10 mouse cellular contexts compared by ENCODE assay signal in genomic region chr3:88162259-88162658, GRCm38 (mm10). TPM values are rescaled to one million over a fixed set of nuclear protein-coding genes. Genes with fewer than 3 reads are reported as not detected.
DNase-seq lines count a peak whose midpoint lies in the region; ATAC-seq lines count a peak whose summit lies in the region.
"Had no signal": no experiment of that assay in that cellular context is flagged by ENCODE, and none has a peak within 500 bp of the region (broad histone marks: within the 10 kb centered on the region; RNA-seq: fewer than 3 reads in every experiment).

No protein-coding gene starts in this region.

- no peaks in the 10 kb centered on the region for H3K27me3 ChIP-seq in midbrain, embryonic 15.5 days (replicated peaks)
- H3K27me3 ChIP-seq: midbrain, embryonic 13.5 days had no signal

- H3K4me3 ChIP-seq in midbrain, embryonic 15.5 days: no peak overlapping the region
- H3K4me3 ChIP-seq: midbrain, embryonic 13.5 days had no signal

- no peaks in the 10 kb centered on the region for H3K9me3 ChIP-seq in midbrain, embryonic 15.5 days
- H3K9me3 ChIP-seq: midbrain, embryonic 13.5 days had no signal

- no peak overlapping the region for H3K4me2 ChIP-seq in midbrain, embryonic 15.5 days
- H3K4me2 ChIP-seq: midbrain, embryonic 13.5 days had no signal

- no peak overlapping the region for H3K9ac ChIP-seq in midbrain, embryonic 15.5 days
- H3K9ac ChIP-seq: midbrain, embryonic 13.5 days had no signal

- no peak for ATAC-seq in midbrain, embryonic 15.5 days (replicated peaks)
- ATAC-seq in CD4-positive, CD25-positive, alpha-beta regulatory T cell, adult 4 months: no peak
- ATAC-seq: midbrain, embryonic 13.5 days had no signal

- DNase-seq in frontal cortex, postnatal 36 days (ENCODE audit: low spot score in 2 of 2): peak; percentile 60 to 70
- DNase-seq in frontal cortex, postnatal 25 days (ENCODE audit: low spot score in 2 of 2): no peak
- DNase-seq in cerebellum, adult 11-12 months: peak; percentile 94
- peak; percentile 76 for DNase-seq in gastrocnemius, postnatal 14 days
- DNase-seq in left cerebral cortex, postnatal 36 days (ENCODE audit: low spot score in 2 of 2): peak; percentile 73 to 74
- DNase-seq in retina, embryonic 14.5 days (ENCODE audit: low spot score): no peak
- DNase-seq: kidney, adult 8-10 months had no signal

- H3K27ac ChIP-seq in midbrain, embryonic 15.5 days: no peak overlapping the region
- H3K27ac ChIP-seq: midbrain, embryonic 13.5 days had no signal

- intact Hi-C loops in gastrocnemius, postnatal 14 days (cut with DNase I; ENCODE audit: low total_unique reads): no loop called here
- intact Hi-C loops in left cerebral cortex, postnatal 36 days (cut with DNase I): no loop called here

- WGBS in midbrain, embryonic 15.5 days: 90% methylated on average over 8 of the region's 8 CpGs

- H3K36me3 ChIP-seq in midbrain, embryonic 15.5 days (replicated peaks): peaks cover 32% of the 10 kb centered on the region

- peaks cover 8% of the 10 kb centered on the region for H3K4me1 ChIP-seq in midbrain, embryonic 15.5 days

RNA-seq across cellular contexts. Expression of gene Mef2d, which starts 20.1 kb away (rescaled TPM):
- total RNA-seq in gastrocnemius, postnatal 14 days (2021): 100 to 1,000 TPM; 136 to 137 TPM
- 100 to 1,000 TPM; 203 to 231 TPM for total RNA-seq in left cerebral cortex, postnatal 36 days (2021)
- polyA plus RNA-seq in midbrain, embryonic 15.5 days (2015; fragmentation: Nextera tagmentation; extraction: Ambion mirVana): 23.2 and 25.3 TPM in 2 replicates
- 10 to 100 TPM; 30.9 to 36.1 TPM for polyA plus RNA-seq in CD4-positive, CD25-positive, alpha-beta regulatory T cell, adult 4 months (2017; shearing (Covaris generic))

Comparison
In these comparisons a context has a peak if more than half of its experiments do, and no peak if none do; other contexts are left out.
1. DNase-seq: peak in frontal cortex, postnatal 36 days (2 of 2), cerebellum, adult 11-12 months (single experiment), gastrocnemius, postnatal 14 days (single experiment) and left cerebral cortex, postnatal 36 days (2 of 2); none in frontal cortex, postnatal 25 days (0 of 2) and retina, embryonic 14.5 days (single experiment).